Mouse (Mus musculus) neural tube, embryonic 15.5 days (tissue): ENCODE measurements around the gene Ptbp1. TPM values are rescaled to one million over a fixed set of nuclear protein-coding genes. Genes with fewer than 3 reads are reported as not detected.

Source experiments
- ATAC-seq: fragments of 200-750 bp; cut with Nextera tagmentation; 2 replicates; pipeline ENCODE4 v1.8.0; 2017; ENCODE audit warnings: mild to moderate bottlenecking, moderate TSS enrichment, moderate library complexity; ENCODE audit not compliant: low FRiP score
- H3K27ac ChIP-seq: fragments of 300-500 bp; sonication (generic); replicated peaks from 2 replicates; pipeline ENCODE4 v1.5.1; 2015; ENCODE audit warnings: mild to moderate bottlenecking, inconsistent platforms
- H3K27me3 ChIP-seq: fragments of 300-500 bp; sonication (generic); replicated peaks from 2 replicates; pipeline ENCODE4 v1.6.1; 2015; ENCODE audit warnings: inconsistent platforms
- H3K36me3 ChIP-seq: fragments of 300-500 bp; sonication (generic); 2 replicates; pipeline ENCODE4 v1.6.1; 2015; ENCODE audit warnings: inconsistent platforms
- H3K4me1 ChIP-seq: fragments of 300-500 bp; sonication (generic); 2 replicates; pipeline ENCODE4 v1.6.1; 2015; ENCODE audit warnings: inconsistent platforms
- H3K4me2 ChIP-seq: fragments of 300-500 bp; sonication (generic); 2 replicates; pipeline ENCODE4 v1.6.1; 2015; ENCODE audit warnings: inconsistent platforms, mild to moderate bottlenecking, moderate library complexity
- H3K4me3 ChIP-seq: fragments of 300-500 bp; sonication (generic); replicated peaks from 2 replicates; pipeline ENCODE4 v1.5.1; 2015; ENCODE audit warnings: mild to moderate bottlenecking, inconsistent platforms
- H3K9ac ChIP-seq: fragments of 300-500 bp; sonication (generic); replicated peaks from 2 replicates; pipeline ENCODE4 v1.6.1; 2015; ENCODE audit warnings: mild to moderate bottlenecking, inconsistent platforms
- H3K9me3 ChIP-seq: fragments of 300-500 bp; sonication (generic); replicated peaks from 2 replicates; pipeline ENCODE4 v1.6.1; 2016; ENCODE audit warnings: inconsistent platforms
- WGBS: fragments of 180-500 bp; shearing (Covaris S2); methylation state at CpG from one replicate; pipeline ENCODE4 v1.1.7; 2015; ENCODE audit warnings: mixed read lengths; 5-methylcytosine and 5-hydroxymethylcytosine counted together
- polyA plus RNA-seq: library from polyadenylated mRNA; unstranded; fragments of >200 nt; fragmentation: Nextera tagmentation; extraction: Ambion mirVana; gene quantifications from 2 replicates; pipeline ENCODE4 v1.2.1, GENCODE M21; 2015

Gene Ptbp1
- 55.8 and 121 TPM in 2 replicates for polyA plus RNA-seq

DNA sequence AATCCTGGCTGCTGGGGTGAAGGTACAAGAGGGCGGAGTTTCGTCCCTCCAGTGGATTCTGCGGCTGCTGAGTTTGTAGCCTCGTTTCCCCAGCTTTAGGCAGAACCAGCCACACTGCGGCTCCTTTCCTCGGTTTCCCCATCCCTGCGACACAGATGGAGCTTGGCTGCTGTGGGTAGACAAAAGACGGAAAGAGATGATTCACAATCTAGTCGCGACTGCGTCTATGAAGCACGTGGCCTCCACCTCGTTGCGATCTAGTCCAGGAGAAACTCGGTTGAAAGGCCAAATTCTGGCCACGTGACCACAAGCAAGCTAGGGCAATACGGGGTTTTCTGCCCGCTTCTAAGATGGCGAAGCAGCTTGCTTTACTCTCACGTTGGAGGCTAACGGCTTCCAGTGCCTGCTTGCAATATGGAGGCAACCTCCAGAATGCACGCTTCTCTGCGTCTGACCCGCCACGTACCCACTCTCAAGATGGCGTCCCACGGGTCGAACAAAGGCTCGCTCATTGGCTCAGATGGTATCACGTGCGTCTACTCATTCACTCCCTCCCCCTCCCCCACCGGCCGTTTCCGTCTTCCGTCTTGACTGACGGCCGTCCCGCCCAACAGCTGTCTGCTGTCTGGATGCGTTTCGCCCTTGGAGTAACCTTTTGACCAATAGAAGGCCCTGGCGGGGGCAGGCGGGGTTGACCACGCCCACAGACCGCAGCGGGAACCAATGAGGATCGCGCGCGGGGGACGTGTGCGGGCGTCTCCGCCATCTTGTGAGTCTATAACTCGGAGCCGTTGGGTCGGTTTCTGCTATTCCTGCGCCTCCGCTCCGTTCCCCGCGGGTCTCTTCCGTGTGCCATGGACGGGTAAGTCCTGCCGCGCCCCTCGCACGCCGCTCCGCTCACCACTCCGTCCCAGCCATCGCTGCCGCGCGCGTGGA, at the start of gene Ptbp1:
Ptbp1 (plus strand) TSS at position 568 of the 936 bp plus-strand sequence.
- peaks cover 65% of the 10 kb centered on the region for H3K4me1 ChIP-seq
- H3K27me3 ChIP-seq = no peaks in the 10 kb centered on the region
- H3K27ac ChIP-seq = peak within 1 kb of the TSS; percentile 100
- peaks cover 13% of the 10 kb centered on the region for H3K36me3 ChIP-seq
- peak within 1 kb of the TSS; percentile 99 for H3K9ac ChIP-seq
- WGBS = under 1% methylated on average over 75 of the region's 75 CpGs
- H3K4me3 ChIP-seq = peak within 1 kb of the TSS; percentile 92
- H3K4me2 ChIP-seq = peak within 1 kb of the TSS; percentile 92
- ATAC-seq = peak; percentile 94
- H3K9me3 ChIP-seq = no peaks in the 10 kb centered on the region

DNA sequence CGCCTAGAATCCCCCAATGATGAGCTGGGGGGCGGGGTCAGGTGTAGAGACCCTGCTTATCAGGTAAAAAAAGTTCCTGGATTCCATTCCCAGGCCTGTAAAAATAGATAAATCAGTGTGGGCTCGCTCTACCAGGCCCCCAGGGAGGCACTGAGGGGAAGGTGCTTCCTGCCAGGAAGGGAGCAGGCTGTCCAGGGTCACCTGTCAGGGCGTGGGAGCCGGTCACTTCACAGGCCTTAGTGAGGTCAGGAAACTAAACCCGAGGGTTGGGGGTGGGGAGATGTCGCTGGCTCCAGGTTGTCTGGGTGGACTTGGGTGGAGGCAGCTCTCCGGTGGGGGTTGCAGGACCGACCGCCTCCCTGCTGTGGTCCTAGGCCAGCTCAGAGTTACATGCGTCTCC, 48.6 kb upstream of the Ptbp1 start:
- Histone ChIP-seq H3K4me1 (peaks cover 68% of the 10 kb centered on the region), H3K36me3 (peaks cover 31% of the 10 kb centered on the region), H3K4me3 (no peak overlapping the region), H3K9ac (no peak overlapping the region), H3K4me2 (no peak overlapping the region), H3K9me3 (no peaks in the 10 kb centered on the region), H3K27me3 (no peaks in the 10 kb centered on the region), H3K27ac (no peak overlapping the region)
- ATAC-seq = no peak
- WGBS = 81% methylated on average over 11 of the region's 11 CpGs

GRCm38 (mm10) chr10:79806331-79806730, 47.9 kb upstream of the Ptbp1 start:
- H3K27ac ChIP-seq = no peak overlapping the region
- no peak overlapping the region for H3K4me3 ChIP-seq
- ATAC-seq = no peak
- no peak overlapping the region for H3K4me2 ChIP-seq
- H3K9ac ChIP-seq = no peak overlapping the region
- peaks cover 62% of the 10 kb centered on the region for H3K4me1 ChIP-seq
- H3K36me3 ChIP-seq = peaks cover 38% of the 10 kb centered on the region
- no peaks in the 10 kb centered on the region for H3K27me3 ChIP-seq
- no peaks in the 10 kb centered on the region for H3K9me3 ChIP-seq
- 91% methylated on average over 9 of the region's 9 CpGs for WGBS

GRCm38 (mm10) chr10:79806972-79807371, 47.3 kb upstream of the Ptbp1 start:
- H3K9ac ChIP-seq = no peak overlapping the region
- peaks cover 55% of the 10 kb centered on the region for H3K4me1 ChIP-seq
- no peaks in the 10 kb centered on the region for H3K9me3 ChIP-seq
- no peaks in the 10 kb centered on the region for H3K27me3 ChIP-seq
- H3K4me3 ChIP-seq = no peak overlapping the region
- 88% methylated on average over 10 of the region's 10 CpGs for WGBS
- peaks cover 43% of the 10 kb centered on the region for H3K36me3 ChIP-seq
- no peak overlapping the region for H3K27ac ChIP-seq
- no peak for ATAC-seq
- no peak overlapping the region for H3K4me2 ChIP-seq

- H3K9me3 ChIP-seq = no peaks in the 10 kb centered on the region
- 27% methylated on average over 11 of the region's 11 CpGs for WGBS
- H3K27ac ChIP-seq = 0 out of 2 replicates have a peak overlapping the region, but pooled peaks have one; percentile 10
- 0 out of 2 replicates have a peak overlapping the region, but pooled peaks have one; percentile 5 for H3K9ac ChIP-seq
- peaks cover 47% of the 10 kb centered on the region for H3K36me3 ChIP-seq
- H3K4me2 ChIP-seq = no peak overlapping the region
- ATAC-seq = no peak
- H3K4me3 ChIP-seq = no peak overlapping the region
- peaks cover 47% of the 10 kb centered on the region for H3K4me1 ChIP-seq
- no peaks in the 10 kb centered on the region for H3K27me3 ChIP-seq
Measured at GRCm38 (mm10) chr10:79807826-79808225, 46.4 kb upstream of the Ptbp1 start.

- Histone ChIP-seq H3K27me3 (no peaks in the 10 kb centered on the region), H3K4me2 (no peak overlapping the region)
- 82% methylated on average over 11 of the region's 11 CpGs for WGBS
Measured at GRCm38 (mm10) chr10:79808728-79809127, 45.5 kb upstream of the Ptbp1 start.

DNA sequence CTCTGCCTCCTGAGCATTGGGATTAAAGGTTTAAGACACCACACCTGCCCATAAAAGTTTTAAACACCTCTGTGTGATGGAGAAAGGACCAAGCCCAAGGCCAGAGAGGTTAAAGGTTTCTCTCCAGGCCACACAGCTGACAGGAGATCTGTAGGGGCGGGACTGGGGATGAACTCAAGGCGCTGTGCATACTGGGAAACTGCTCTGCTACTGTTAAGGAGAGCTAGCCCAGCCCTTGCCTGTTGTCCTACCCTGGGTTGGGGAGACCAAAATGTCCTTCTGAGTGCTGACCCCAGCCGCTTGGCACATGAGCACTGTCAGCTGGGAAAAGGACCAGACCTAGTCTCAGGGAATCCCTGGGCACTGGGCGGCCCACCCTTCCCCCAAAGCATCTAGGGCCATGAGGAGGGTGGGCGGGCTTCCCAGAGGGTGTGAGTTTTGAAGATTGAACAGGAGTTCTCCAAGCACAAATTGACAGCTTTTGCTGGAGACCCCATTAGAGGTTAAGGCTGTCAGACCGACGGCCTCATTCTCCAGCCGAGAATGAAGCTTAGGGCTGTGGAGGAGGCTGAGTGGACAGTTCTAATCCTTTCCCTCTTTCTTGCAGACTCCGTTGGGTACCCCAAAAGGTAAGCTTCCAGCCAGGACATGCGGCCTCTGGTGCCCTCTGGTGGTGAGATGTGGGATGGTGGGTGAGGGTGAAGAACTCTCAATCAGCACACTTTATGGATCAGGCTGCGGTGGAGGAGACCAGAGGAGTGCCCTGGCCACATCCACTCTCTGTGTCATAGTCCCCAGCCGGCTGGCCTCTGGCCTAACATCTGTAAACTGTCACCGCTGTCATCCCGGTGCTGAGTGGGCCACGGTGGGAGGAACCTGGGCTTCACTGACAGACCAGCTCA, 42.2 kb upstream of the Ptbp1 start:
- H3K9ac ChIP-seq = no peak overlapping the region
- H3K4me1 ChIP-seq = peaks cover 11% of the 10 kb centered on the region
- no peak overlapping the region for H3K4me2 ChIP-seq
- no peaks in the 10 kb centered on the region for H3K9me3 ChIP-seq
- H3K36me3 ChIP-seq = peaks cover 75% of the 10 kb centered on the region
- H3K4me3 ChIP-seq = no peak overlapping the region
- H3K27ac ChIP-seq = no peak overlapping the region
- WGBS = 31% methylated on average over 15 of the region's 15 CpGs
- peak; percentile 32; the same call in 1 of the 2 replicates for ATAC-seq
- no peaks in the 10 kb centered on the region for H3K27me3 ChIP-seq

More at GRCm38 (mm10) chr10:79808728-79809127, 45.5 kb upstream of the Ptbp1 start:
- Histone ChIP-seq H3K4me1 (peaks cover 38% of the 10 kb centered on the region), H3K9me3 (no peaks in the 10 kb centered on the region), H3K36me3 (peaks cover 49% of the 10 kb centered on the region), H3K4me3 (no peak overlapping the region), H3K9ac (no peak overlapping the region), H3K27ac (no peak overlapping the region)
- no peak for ATAC-seq

DNA sequence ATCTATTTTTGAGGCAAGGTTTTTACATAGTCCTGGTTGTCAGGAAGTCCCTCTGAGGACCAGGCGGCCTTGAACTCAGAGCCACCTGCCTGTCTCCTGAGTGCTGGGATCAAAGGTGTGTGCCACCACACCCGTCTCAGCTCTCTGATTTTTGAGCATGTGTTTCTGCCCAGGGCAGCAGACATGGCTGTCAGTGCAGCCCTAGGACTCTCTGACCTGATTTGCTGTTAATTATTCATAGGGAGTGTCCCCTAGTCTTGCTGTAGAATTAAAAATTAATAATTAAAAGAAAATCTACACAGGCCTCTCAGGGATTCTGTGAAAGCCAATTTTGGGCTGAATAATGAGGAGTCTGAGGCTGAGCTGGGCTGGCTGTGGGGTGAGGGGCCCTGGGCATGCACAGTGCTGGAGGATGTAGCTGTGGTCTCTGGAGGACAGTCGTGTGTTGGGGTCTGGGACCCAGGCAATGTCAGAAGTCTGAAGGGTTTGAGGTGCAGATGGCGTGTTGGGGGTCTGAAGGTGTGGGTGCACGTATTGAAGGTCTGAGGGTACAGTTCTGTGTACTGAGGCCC, 39.9 kb upstream of the Ptbp1 start:
- WGBS = 80% methylated on average over 5 of the region's 5 CpGs
- H3K4me2 ChIP-seq = no peak overlapping the region
- ATAC-seq = no peak
- H3K36me3 ChIP-seq = peaks cover 66% of the 10 kb centered on the region
- H3K4me3 ChIP-seq = no peak overlapping the region
- H3K9me3 ChIP-seq = no peaks in the 10 kb centered on the region
- H3K27me3 ChIP-seq = no peaks in the 10 kb centered on the region
- no peak overlapping the region for H3K9ac ChIP-seq
- no peaks in the 10 kb centered on the region for H3K4me1 ChIP-seq
- no peak overlapping the region for H3K27ac ChIP-seq

DNA sequence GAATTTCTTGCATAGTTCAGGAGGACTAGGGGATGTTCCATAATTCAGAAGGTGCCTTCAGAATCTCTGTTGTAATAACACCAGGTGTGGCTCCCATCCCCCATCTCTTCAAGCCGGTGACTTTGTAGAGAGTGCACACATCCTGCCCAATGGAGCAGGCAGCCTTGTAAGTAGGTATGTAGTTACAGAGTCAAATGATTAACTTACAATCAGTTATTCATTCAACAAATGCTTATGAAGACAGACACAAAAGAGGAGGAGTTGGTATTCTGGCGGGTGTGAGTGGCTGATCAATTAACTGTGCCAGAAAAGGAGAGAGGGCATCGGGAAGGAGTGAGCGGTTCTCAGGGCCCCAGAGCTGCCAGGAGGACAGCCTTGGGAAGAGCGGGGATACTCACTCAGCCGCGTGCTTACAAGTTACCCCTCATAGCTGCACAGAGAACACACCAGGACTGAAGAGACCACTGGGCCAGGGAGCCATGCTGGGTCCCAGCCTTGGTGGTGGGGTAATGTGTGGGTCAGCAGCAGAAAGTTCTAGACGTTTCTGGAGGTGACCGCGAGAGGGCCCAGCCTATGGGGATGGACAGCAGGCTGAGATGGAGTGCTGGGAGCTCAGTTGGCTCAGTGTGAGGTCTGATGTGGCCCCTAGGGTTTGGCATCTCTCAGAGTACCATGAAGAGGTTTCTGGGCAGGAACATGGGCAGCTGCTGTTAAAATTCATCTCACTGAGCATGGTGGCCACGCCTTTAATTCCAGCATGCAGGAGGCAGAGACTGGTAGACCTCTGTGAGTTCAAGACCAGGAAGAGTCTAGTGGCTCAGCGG, 38.3 kb upstream of the Ptbp1 start:
- 92% methylated on average over 12 of the region's 12 CpGs for WGBS
- Histone ChIP-seq H3K4me2 (no peak overlapping the region), H3K36me3 (peaks cover 70% of the 10 kb centered on the region), H3K9me3 (no peaks in the 10 kb centered on the region), H3K27ac (no peak overlapping the region), H3K27me3 (no peaks in the 10 kb centered on the region), H3K4me3 (no peak overlapping the region), H3K4me1 (no peaks in the 10 kb centered on the region), H3K9ac (no peak overlapping the region)
- ATAC-seq = no peak

DNA sequence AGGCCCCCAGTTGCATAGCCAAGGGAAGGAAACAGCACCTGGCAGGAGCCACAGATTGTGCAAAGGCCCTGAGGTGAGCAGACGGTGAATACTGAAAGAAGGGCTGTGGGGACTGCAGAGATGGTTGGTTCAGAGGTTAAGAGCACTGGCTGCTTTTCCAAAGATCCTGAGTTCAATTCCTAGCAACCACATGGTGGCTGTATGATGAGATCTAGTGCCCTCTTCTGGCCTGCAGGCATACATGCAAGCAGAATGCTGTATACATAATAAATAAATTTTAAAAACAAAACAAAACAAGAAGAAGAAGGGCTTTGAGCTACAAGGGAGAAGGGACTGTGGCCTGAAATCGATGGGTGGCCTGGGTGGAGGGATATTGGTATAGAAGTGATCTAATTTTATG, 37.1 kb upstream of the Ptbp1 start:
- no peak overlapping the region for H3K9ac ChIP-seq
- WGBS = 78% methylated on average over 2 of the region's 2 CpGs
- no peaks in the 10 kb centered on the region for H3K9me3 ChIP-seq
- H3K27ac ChIP-seq = no peak overlapping the region
- no peaks in the 10 kb centered on the region for H3K4me1 ChIP-seq
- H3K4me3 ChIP-seq = no peak overlapping the region
- no peaks in the 10 kb centered on the region for H3K27me3 ChIP-seq
- ATAC-seq = no peak
- peaks cover 68% of the 10 kb centered on the region for H3K36me3 ChIP-seq
- no peak overlapping the region for H3K4me2 ChIP-seq
